Mouse (Mus musculus) monocyte, adult 2 months (primary cell): ENCODE results near the gene Hist2h4.
"Not testable (repeated sequence)": the region's sequence is repeated elsewhere in the genome, so short reads cannot be mapped to it uniquely, and the experiment has no call there.

Experiments
- DNase-seq, 2 experiments: peaks; one replicate each; pipeline ENCODE4 v3.0.0; 2022; ENCODE audit warnings: low spot score in 2 of 2, low read depth in 1 of 2

Hist2h4 gene

DNA sequence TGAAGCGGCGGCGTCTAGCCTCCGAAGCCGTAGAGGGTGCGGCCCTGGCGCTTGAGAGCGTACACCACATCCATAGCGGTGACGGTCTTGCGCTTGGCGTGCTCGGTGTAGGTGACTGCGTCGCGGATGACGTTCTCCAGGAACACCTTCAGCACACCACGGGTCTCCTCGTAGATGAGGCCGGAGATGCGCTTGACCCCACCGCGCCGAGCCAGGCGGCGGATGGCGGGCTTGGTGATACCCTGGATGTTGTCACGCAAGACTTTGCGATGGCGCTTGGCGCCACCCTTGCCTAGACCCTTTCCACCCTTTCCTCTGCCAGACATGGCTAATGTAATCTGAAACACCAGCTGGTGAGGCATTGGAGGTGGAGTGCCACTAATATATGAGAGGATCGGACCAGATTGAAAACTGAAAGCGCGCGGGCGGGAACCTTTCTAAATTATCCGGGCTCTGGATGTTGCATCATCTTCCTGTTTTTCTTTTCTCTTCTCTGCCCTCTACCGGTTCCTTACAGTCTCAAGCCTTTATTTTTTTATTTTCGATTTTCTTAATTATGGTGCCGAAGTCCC is at the start of gene Hist2h4:
Gene Hist2h4 (minus strand): TSS at position 333 of the 572 bp plus-strand sequence.
- peak; percentile 88 to 90 for DNase-seq

DNA sequence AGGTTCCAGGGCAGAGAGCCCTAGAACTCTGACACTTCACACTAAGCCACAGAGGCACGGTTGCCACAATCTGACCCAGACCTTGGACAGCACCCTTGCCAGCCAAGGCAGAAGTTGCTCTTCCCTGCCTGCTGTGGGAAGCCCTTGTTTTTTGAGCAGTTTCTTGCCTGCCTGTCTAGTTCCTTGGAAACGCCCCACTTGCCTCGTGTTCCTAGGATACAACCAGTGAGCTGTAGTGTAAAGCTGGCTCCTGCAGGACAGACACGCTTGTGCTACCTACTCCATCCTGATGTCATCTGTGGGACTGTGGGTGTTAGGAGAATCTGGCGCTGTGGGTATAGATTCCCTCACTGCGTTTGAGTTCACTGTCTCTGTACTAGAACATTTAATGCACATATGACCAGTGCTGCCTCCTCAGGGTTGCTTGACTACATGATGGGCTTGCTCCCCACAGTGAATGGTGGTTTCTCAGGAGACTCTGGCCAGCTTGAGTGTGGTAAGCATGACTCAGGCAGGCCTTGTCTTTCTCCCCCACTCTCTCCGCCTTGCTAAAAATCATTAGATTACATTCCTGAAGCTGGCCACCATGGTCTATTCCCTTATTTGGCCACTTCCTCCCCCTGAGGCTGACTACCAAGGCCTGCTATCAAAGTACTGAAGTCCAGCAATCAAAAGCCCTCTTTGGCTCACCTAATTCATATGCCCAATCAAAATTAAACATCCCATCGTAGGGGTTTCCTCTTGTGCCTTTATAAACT is 49.4 kb upstream of the Hist2h4 start:
- DNase-seq: no peak

DNA sequence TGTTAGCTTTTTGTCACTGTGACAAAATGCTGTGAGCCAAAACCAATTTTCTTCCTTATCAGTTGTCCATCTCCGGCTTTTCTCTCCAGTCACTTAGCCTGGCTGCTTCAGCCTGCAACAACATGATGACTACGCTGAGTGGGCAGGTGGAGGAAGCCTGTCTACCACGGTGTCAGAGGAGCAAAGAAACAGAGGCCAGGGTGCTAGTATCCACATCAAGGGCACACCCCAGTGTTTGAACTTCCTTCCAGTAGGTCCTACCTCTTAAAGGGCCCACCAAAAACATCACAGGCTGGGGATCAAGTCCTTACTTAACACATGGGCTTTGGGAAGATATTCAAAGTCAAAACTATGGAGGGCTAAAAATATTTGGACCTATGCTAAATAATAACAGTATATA is 46.3 kb upstream of the Hist2h4 start:
- DNase-seq: no peak

DNA sequence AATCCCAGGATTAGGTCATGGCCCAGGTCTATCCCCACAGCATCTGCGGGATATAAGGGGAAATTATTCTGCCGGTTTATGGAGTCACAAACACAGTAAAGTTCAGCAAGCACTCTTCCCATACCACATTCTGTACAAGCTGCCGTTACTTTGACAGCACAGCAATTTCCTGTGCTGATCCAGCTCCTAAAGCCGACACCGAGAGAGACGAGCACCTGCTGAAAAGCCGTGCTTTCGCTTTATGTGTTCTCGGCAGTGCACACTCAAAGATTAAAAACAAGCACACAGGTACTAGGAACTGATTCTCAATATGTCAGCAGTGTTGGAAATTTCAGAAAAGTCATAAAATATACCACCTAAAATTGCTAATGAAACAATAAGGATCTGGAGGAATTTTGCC is 43.4 kb upstream of the Hist2h4 start:
- no peak for DNase-seq

DNA sequence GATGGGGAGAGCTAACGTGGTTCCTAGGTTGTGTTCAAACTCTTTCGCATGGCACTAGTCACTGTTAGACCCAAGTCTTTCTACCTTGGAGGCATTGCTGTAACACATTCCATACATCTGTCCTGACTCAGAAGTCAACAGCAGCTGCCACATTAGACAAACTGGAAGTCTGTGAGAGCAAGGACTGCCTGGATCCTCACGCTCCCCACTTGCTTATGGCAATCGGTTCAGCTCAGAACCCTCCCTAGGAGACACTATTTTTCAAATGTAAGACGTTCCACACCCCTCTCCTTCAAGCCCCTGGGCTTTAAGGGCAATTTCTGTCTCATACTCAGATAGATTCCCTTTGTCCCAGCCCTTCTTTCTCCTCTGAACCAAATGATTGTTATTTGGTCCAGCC is 39.0 kb upstream of the Hist2h4 start:
- no peak for DNase-seq

DNA sequence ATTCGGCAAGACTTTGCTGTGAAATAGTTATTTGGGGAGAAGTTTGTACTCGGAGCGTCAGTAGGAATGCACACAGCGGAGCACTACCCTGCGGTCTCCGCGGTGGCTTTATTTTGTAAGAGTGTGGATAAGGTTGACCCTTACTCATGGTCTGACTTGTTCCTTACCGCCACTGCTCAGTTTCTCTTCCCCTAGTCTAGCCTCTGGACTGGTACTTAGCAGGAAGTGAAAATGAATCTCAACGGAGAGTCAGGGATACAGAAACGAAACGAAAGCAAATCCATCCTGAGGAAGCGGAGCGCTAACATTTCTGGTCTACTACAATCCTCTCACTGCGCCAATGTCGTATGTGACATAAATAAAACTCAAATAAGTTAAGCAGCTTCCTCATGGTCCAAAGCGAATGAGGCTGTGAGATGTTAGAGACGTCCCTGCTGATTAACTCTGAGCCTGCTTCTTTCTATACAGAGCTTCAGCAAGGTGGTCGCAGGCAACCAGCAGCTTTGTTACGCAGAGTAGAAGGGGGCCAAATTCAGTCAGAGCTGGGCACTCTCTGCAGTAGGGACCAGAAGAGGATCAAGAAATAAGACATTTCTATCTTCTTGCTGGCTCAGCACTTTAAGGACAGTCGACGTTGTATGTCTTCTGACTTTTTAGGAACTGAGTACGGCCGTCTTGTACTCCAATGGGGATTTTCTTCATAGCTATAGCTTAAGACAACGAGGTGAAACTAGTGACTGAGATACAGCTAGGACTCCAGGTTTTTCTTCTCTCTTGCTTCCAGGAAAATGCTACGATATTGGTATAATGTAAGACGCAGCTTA is 37.8 kb upstream of the Hist2h4 start:
- peak; percentile 61 to 64 for DNase-seq

DNA sequence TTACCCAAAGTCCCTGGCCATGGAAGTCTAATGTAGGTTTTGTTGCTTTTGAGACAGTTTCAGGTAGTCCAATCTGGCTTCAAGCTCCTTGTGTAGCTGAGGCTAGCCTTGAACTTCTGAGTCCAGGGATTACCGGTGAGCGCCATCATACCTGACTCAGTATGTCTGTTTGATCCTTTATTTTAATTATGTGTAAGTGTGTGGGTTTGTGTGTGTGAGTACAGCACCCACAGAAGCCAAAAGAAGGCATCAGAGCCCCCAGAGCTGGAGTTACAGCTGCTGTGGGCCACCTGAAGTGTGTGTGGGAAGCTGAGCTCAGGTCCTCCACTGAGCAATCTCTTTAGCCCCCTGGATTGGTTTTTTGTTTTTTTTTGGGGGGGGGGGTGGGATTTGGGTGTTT is 36.5 kb upstream of the Hist2h4 start:
- DNase-seq: no peak

DNA sequence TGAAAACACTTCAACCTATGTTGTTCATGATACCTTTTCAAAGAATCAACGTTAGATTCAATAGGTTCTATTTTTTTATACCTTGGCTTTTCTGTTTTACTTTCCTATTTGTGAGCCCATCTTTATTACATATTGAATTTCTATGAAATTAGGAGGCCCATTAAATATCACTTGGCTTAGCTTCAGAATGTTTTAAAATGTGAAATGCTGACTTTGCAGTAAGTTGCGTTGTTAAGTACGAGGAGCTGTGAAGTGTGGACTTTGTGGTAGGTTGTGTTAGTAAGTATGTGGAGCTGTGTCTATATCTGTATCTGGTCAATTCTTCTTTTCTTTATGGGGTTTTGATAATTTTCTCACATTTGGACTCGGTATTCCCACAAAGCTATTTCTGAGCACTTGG is 35.2 kb upstream of the Hist2h4 start:
- no peak for DNase-seq

DNA sequence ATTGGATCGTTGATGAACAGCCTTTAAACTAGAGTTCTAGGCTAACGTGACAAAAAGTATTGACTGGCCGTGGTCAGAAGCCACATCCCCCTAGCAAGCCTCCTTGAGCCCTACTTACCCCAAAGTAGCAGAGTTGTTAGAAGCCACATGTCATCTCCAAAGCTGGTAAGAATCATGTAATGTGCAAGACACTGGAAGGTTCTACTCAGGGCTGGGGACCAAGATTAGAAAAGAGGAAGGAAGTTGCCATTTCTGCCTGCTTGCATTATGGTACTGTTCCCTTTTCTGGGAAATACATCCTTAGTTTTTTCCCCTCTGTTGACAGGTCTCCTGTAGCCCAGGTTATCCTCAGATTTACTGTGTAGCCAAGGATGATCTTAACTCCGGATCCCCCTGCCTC is 30.7 kb upstream of the Hist2h4 start, which contains the start of gene Fcgr1:
Gene Fcgr1 (minus strand): TSS at position 183 of the 400 bp plus-strand sequence.
- DNase-seq: no peak

DNA sequence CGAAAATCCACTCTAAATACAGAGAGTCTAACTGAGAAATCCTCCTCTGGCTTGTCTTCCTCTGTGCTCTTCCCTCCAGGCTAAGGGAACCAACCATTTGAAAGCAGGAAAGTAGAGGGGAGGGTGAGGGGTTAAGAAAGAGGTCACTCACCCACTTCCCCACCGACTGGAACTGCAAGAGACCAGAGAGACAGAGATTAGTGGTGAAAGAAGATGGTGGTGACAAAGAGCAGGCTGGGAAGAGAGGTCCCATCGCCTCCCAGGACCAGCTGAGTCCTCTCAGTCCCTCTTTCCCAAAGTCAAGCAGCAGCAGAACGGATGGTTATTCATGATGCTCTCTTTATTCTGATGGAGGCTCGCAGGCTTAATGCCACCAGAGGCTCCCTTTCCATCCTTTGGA is 30.3 kb upstream of the Hist2h4 start:
- DNase-seq: no peak

DNA sequence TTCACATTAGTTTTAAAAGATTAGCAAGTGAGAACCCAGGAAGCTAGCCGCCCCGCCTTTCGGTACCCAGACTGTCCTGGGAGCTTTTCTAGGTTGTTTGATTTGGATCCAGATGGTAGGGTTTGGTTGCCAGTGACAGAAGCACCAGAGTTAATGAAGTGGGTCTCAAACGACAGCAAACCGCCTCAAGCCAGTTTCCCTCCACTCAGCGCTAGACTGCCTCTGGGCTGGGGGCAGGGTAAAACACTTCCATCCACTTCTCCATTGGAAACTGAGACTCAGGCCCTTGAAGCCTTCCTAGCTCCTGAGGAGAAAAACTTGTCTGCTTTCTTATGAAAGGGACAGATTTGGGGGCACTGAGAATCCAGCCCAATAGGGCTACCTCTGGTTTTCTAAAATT is 29.5 kb upstream of the Hist2h4 start:
- no peak for DNase-seq

DNA sequence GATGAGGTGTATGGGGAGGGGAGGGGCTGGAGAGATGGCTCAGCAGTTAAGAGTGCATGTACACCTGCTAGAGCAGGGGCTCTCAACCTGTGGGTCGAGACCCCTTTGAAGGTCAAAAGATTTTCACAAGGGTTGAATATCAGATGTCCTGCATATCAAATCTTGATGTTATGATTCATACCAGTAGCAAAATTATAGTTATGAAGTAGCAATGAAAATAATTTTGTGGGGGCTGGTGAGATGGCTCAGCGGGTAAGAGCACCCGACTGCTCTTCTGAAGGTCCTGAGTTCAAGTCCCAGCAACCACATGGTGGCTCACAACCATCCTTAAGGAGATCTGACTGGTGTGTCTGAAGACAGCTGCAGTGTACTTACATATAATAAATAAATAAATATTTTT is 27.6 kb upstream of the Hist2h4 start:
- not testable (repeated sequence) for DNase-seq

DNA sequence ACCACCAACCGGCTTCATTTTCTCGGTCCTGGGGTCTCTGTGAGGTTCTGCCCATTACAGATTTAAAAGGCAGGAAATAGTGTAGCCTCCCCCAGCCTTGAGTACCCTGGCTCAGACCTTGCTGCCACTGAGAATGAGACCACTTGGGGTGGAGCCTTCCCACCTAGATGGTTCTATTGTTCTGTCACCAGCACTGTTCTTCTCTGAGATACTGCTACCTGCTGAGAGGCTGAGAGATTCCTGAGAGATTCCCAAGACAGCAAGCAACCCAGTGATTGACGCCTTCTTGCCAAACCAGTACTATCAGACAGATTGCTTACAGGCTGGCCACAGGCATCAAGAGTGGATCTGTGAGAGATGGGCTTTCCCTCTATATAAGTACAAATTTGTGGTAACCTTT is 26.1 kb upstream of the Hist2h4 start:
- no peak for DNase-seq

DNA sequence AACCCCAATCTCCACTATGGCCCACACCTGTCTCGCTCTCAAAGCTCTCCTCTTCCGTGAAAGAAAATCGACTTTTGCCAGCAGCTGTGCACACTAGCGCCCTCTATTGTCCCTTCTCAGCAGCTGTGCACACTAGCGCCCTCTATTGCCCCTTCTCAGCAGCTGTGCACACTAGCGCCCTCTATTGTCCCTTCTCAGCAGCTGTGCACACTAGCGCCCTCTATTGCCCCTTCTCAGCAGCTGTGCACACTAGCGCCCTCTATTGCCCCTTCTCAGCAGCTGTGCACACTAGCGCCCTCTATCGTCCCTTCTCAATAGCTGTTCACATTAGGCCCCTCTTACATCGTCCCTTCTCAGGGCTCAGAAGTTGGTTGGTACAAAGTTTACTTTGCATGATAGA is 24.2 kb upstream of the Hist2h4 start:
- DNase-seq: not testable (repeated sequence)

DNA sequence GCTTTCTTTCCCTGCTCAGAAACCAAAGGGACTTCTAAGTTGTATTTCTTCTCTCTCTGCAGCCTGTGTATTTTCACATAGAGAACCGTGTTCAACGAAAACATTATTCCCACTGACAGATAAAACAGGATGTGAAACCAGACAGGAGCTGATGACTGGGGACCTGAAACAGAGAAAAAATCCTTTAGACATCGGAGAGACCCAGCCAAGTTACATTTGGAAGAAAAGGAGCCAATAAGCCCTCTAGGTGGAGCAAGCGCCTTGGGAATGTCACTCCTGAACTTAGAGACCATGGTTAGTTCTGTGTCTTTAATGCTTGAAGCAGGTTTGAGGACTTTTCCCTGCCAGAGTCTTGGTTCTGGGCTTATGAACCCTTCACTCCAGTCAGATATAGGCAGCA is 21.3 kb upstream of the Hist2h4 start:
- no peak for DNase-seq

DNA sequence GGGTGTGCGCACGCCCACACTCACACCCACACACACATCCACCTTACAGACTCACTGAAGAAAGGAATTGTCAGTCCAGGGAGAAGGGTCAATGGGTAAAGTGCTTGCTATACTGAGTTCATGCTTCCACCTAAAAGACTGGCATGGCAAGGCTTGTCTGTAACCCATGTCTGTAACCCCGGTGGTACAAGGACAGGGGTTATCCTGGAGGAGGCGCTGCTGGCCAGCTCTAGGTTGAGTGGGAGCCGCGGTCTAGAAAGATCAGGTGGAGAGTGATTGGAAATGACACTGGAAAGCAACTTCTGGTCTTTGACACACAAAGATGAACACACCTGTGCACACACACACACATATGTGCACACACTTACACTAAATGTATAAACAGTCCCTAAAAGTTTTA is 17.5 kb upstream of the Hist2h4 start:
- DNase-seq: no peak

DNA sequence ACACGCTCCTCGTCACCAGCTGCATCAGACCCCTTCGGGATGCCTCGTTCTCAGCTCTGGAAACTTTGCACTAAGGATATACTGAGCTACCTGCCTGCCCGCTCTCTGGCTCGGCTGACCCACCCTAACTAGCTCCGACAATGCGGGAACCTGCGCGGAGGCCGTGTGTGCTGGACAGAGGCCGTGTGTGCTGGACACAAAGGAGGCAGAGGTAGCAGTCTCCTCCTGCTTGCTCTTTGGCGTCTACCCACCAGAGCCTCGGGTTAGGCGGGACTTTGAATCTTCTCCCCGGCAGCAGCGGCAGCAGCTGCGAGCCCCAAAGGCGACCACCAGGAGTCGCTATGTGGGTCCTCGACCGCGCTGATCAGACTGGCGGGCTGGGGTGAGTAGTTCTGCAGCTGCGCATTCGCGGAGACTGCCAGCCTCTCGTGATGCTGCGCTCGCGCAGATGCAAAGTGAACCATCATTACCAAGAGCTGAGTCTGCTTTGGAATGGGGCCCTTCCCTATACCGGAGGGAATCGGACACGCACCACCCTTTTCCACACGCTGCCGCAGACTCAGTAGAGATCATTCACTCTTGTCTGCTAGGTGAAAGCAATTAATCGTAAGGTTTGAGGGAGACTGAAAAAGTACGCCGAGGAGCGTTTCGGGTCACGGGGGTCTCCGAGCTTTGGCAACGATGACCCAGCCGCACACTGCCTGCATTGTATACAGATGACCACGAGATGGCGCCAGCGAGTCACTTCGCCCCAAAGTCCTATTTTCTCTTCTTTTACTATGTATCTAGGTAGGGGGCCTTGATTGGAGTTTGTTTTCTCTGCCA is 14.9 kb upstream of the Hist2h4 start:
- peak; percentile 73 to 85 for DNase-seq

DNA sequence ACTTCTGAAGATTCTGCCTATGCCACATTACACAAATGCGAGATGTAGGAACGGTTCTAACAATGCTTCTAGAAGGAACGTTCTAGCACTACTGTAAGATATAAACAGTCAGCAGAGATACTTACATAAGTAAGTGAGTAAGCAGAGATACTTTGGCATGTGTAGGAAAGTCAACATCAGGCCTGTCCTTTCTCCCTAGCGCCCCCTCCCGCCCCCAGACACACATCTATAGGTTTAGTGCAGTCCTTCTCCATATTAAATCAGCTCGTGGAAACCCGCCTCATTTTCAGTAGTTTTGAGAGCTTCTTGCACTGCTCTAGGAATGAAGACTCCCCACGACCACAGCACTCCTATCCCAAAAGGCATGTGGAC is 14.3 kb upstream of the Hist2h4 start:
- DNase-seq: peak in 1 of 2 experiments; percentile 30

DNA sequence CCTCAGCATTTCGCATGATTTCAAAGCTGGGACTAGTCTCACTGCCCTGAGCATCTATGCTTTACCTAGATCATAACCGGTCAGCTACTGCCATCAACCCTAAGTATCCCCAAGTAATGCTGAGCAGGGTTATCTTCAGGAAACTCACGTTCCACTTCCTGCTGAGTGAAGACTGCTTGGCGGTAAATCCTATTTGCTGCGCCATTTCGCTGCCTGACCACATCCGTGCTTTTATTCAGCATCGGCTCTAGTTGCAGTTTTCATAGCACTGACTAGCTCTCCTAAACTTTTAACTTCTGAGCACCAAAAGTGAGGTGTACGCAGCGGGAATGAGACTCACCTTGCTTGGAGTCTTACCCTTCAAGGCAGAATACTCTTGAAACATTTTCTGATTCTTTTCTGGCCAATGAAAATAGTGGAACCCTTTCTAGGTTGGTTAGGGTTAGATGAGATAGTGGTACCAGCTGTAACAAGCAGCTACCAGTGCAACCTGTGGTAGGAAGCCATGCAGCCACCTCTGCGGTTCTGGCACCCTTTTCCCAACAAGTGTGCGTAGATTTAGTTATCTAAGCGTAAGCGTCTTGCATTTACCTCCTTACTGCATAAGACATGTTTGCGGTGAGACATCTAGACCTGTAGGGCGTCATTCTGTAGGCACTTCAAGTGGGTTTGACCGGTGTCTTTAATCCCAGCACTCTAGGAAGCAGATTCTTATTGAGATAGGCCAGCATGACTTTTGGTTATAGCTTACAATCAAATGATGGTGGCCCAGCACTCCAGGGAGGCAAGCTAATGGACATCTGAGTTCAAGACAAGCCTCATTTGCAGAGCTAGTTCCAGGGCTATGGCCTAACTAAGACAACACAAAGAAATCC is 10.7 kb upstream of the Hist2h4 start:
- no peak for DNase-seq
